Comparison of ENCODE assay signal across 8 mouse cellular contexts in genomic region chr10:112059702-112060582, GRCm38 (mm10). TPM values are rescaled to one million over a fixed set of nuclear protein-coding genes. Genes with fewer than 3 reads are reported as not detected.
DNase-seq lines count a peak whose midpoint lies in the region; ATAC-seq and TF ChIP-seq lines count a peak whose summit lies in the region.
"Had no signal": no experiment of that assay in that cellular context is flagged by ENCODE, and none has a peak within 500 bp of the region (broad histone marks: within the 10 kb centered on the region; RNA-seq: fewer than 3 reads in every experiment).

Gene Glipr1l1, plus strand, starts transcription at chr10:112060189.

- no peaks in the 10 kb centered on the region for H3K9me3 ChIP-seq in MEL (replicated peaks; ENCODE audit: insufficient read depth, low read length)
- no peaks in the 10 kb centered on the region for H3K9me3 ChIP-seq in embryonic facial prominence, embryonic 11.5 days (replicated peaks; ENCODE audit: control insufficient read depth, low read length)
- H3K9me3 ChIP-seq in hindbrain, embryonic 13.5 days, result no peaks in the 10 kb centered on the region
- H3K9me3 ChIP-seq: megakaryocyte, embryonic 14.5 days had no signal

- H3K9ac ChIP-seq in MEL (ENCODE audit: control insufficient read depth, low read depth, low read length, poor library complexity, severe bottlenecking), result no peak within 1 kb of the TSS
- H3K9ac ChIP-seq in embryonic facial prominence, embryonic 11.5 days (replicated peaks; ENCODE audit: low read length), result no peak within 1 kb of the TSS
- H3K9ac ChIP-seq in hindbrain, embryonic 13.5 days, result no peak within 1 kb of the TSS

- TF ChIP-seq POLR2A in MEL (IDR thresholded peaks at IDR 0.05; ENCODE audit: control insufficient read depth in 1 of 2, insufficient read depth in 1 of 2, low read depth in 1 of 2, low read length in 2 of 2, poor library complexity in 1 of 2), result no peak

- no peaks in the 10 kb centered on the region for H3K4me1 ChIP-seq in MEL (ENCODE audit: control insufficient read depth in 1 of 2, insufficient read depth in 2 of 2, low read length in 2 of 2)
- no peaks in the 10 kb centered on the region for H3K4me1 ChIP-seq in embryonic facial prominence, embryonic 11.5 days (ENCODE audit: control insufficient read depth, insufficient read depth, low read length)
- H3K4me1 ChIP-seq in hindbrain, embryonic 13.5 days (replicated peaks), result 0 out of 2 replicates have a peak, but pooled peaks cover 3% of the 10 kb centered on the region
- H3K4me1 ChIP-seq: megakaryocyte, embryonic 14.5 days had no signal

- no peak within 1 kb of the TSS for H3K4me3 ChIP-seq in MEL (ENCODE audit: control insufficient read depth in 1 of 2, insufficient read depth in 1 of 2, low read depth in 2 of 2, low read length in 2 of 2)
- no peak within 1 kb of the TSS for H3K4me3 ChIP-seq in embryonic facial prominence, embryonic 11.5 days (ENCODE audit: low read depth, low read length)
- H3K4me3 ChIP-seq in hindbrain, embryonic 13.5 days, result no peak within 1 kb of the TSS
- H3K4me3 ChIP-seq: megakaryocyte, embryonic 14.5 days had no signal

- H3K4me2 ChIP-seq in embryonic facial prominence, embryonic 11.5 days (ENCODE audit: low read depth, low read length), result no peak within 1 kb of the TSS
- H3K4me2 ChIP-seq in hindbrain, embryonic 13.5 days, result 0 out of 2 replicates have a peak within 1 kb of the TSS, but pooled peaks have one; percentile 21

- TF ChIP-seq RAD21 in MEL (IDR thresholded peaks at IDR 0.05; ENCODE audit: low read depth, low read length), result peak; percentile 31

- no peaks in the 10 kb centered on the region for H3K79me2 ChIP-seq in MEL (ENCODE audit: control insufficient read depth, insufficient read depth, low read length, poor library complexity)

- no peak for TF ChIP-seq EP300 in MEL (IDR thresholded peaks at IDR 0.05; ENCODE audit: low read depth in 1 of 2, low read length in 2 of 2)

- no peaks in the 10 kb centered on the region for H3K36me3 ChIP-seq in MEL (ENCODE audit: control insufficient read depth in 1 of 2, insufficient read depth in 2 of 2, low read length in 2 of 2)
- no peaks in the 10 kb centered on the region for H3K36me3 ChIP-seq in embryonic facial prominence, embryonic 11.5 days (replicated peaks; ENCODE audit: control insufficient read depth, insufficient read depth, low read depth, low read length)
- H3K36me3 ChIP-seq in hindbrain, embryonic 13.5 days, result no peaks in the 10 kb centered on the region

- DNase-seq in MEL (ENCODE audit: low read depth, low spot score), result peak; percentile 21
- DNase-seq in adrenal gland, postnatal 14 days, result peak; percentile 74
- DNase-seq in embryonic facial prominence, embryonic 11.5 days (ENCODE audit: low spot score), result peak; percentile 77
- DNase-seq in layer of hippocampus, postnatal 10 days (ENCODE audit: low spot score in 2 of 2), result peak; percentile 83 to 86
- DNase-seq in lung, postnatal 10 days, result peak; percentile 70
- DNase-seq in retina, postnatal 1 day, result peak; percentile 84

- no peak within 1 kb of the TSS for H3K27ac ChIP-seq in MEL (ENCODE audit: control insufficient read depth, low read depth, low read length)
- no peak within 1 kb of the TSS for H3K27ac ChIP-seq in embryonic facial prominence, embryonic 11.5 days (replicated peaks; ENCODE audit: low read depth, low read length)
- no peak within 1 kb of the TSS for H3K27ac ChIP-seq in hindbrain, embryonic 13.5 days

- H3K27me3 ChIP-seq in MEL (ENCODE audit: control insufficient read depth in 1 of 2, insufficient read depth in 2 of 2, low read length in 2 of 2), result no peaks in the 10 kb centered on the region
- H3K27me3 ChIP-seq in embryonic facial prominence, embryonic 11.5 days (ENCODE audit: control insufficient read depth, insufficient read depth, low read length), result no peaks in the 10 kb centered on the region
- no peaks in the 10 kb centered on the region for H3K27me3 ChIP-seq in hindbrain, embryonic 13.5 days
- H3K27me3 ChIP-seq: megakaryocyte, embryonic 14.5 days had no signal

- peak in 2 of 3 experiments; percentile 30 to 45; a peak in 4 of 6 replicates for TF ChIP-seq CTCF in MEL (IDR thresholded peaks at IDR 0.05 in 2 of 3, conservative IDR thresholded peaks at IDR 0.05 in 1 of 3; ENCODE audit: control insufficient read depth in 1 of 3, insufficient read depth in 1 of 3, low read depth in 2 of 3, low read length in 3 of 3, poor library complexity in 1 of 3, severe bottlenecking in 1 of 3)

- 55% methylated on average over 14 of the region's 14 CpGs for WGBS in embryonic facial prominence, embryonic 11.5 days
- WGBS in hindbrain, embryonic 13.5 days, result 31% methylated on average over 14 of the region's 14 CpGs

- peak; percentile 79 for ATAC-seq in embryonic facial prominence, embryonic 11.5 days (replicated peaks; ENCODE audit: insufficient number of reproducible peaks, low FRiP score, low TSS enrichment, low read depth)
- ATAC-seq in hindbrain, embryonic 13.5 days (ENCODE audit: low FRiP score), result peak; percentile 97

TF ChIP-seq in MEL, 35 proteins besides CTCF, POLR2A, EP300 and RAD21:
- no peak for TF ChIP-seq GABPA (IDR thresholded peaks at IDR 0.05; ENCODE audit: low read depth, low read length)
- TF ChIP-seq SMC3 (IDR thresholded peaks at IDR 0.05; ENCODE audit: low read depth, low read length), result peak; percentile 39
- no peak for TF ChIP-seq MYC (IDR thresholded peaks at IDR 0.05; ENCODE audit: low read depth, low read length)
- no peak for TF ChIP-seq JUND (IDR thresholded peaks at IDR 0.05; ENCODE audit: low read depth, low read length)
- no peak for TF ChIP-seq MYB (IDR thresholded peaks at IDR 0.05; ENCODE audit: low read depth, low read length)
- TF ChIP-seq POLR2AphosphoS2 (IDR thresholded peaks at IDR 0.05; ENCODE audit: low read length), result no peak
- TF ChIP-seq ZC3H11A (IDR thresholded peaks at IDR 0.05; ENCODE audit: low read depth, low read length), result 0 out of 2 replicates have a peak, but pooled peaks have one; percentile 18
- no peak for TF ChIP-seq USF2 (IDR thresholded peaks at IDR 0.05; ENCODE audit: borderline replicate concordance in 1 of 2, insufficient read depth in 1 of 2, low read depth in 1 of 2, low read length in 2 of 2)

RNA-seq across cellular contexts. Expression of gene Glipr1l1, which starts in this region (rescaled TPM):
- total RNA-seq in MEL (2012; rRNA removed), result not detected in 2 replicates
- polyA plus RNA-seq in MEL (2012; ENCODE audit: insufficient read depth in 1 of 2, insufficient read length in 2 of 2, low read depth in 1 of 2, low replicate concordance in 2 of 2, missing spikeins in 1 of 2), result not detected
- total RNA-seq in adrenal gland, postnatal 14 days (2021), result not detected in 2 replicates
- polyA plus RNA-seq in embryonic facial prominence, embryonic 11.5 days (2014; fragmentation: Nextera tagmentation; extraction: Ambion mirVana), result not detected in 2 replicates
- polyA plus RNA-seq in hindbrain, embryonic 13.5 days (2015; fragmentation: Nextera tagmentation; extraction: Ambion mirVana), result 0.26 TPM in 1 of 2 replicates, not detected in the other
- not detected for total RNA-seq in layer of hippocampus, postnatal 10 days (2021)

Comparison
In these comparisons a context has a peak if more than half of its experiments do, and no peak if none do; other contexts are left out.
1. Peak in DNase-seq in MEL; RNA of the gene not detected or under 1 TPM.
2. Peak in DNase-seq in adrenal gland, postnatal 14 days; RNA of the gene not detected or under 1 TPM.
3. Peak in DNase-seq and ATAC-seq in embryonic facial prominence, embryonic 11.5 days; RNA of the gene not detected or under 1 TPM.
4. Peak in ATAC-seq and H3K4me2 ChIP-seq in hindbrain, embryonic 13.5 days; RNA of the gene not detected or under 1 TPM.
5. Peak in DNase-seq in layer of hippocampus, postnatal 10 days; RNA of the gene not detected or under 1 TPM.
6. DNase-seq: peak in every context shown above with its lines; median percentile 84 in layer of hippocampus, postnatal 10 days; 84 in retina, postnatal 1 day; 77 in embryonic facial prominence, embryonic 11.5 days; 74 in adrenal gland, postnatal 14 days; 70 in lung, postnatal 10 days; 21 in MEL.